Mouse (Mus musculus): ENCODE measurements around the gene Midn.
A peak's percentile ranks its signal among the peaks of the same experiment; 100 is the strongest.

The Midn gene

GRCm38 (mm10) chr10:80172527-80173292, 24.6 kb downstream of the Midn start, which contains the start of gene 1600002K03Rik:
TSS of gene 1600002K03Rik (plus strand) at chr10:80172944.
- peak; percentile 81 to 88 for DNase-seq

DNA sequence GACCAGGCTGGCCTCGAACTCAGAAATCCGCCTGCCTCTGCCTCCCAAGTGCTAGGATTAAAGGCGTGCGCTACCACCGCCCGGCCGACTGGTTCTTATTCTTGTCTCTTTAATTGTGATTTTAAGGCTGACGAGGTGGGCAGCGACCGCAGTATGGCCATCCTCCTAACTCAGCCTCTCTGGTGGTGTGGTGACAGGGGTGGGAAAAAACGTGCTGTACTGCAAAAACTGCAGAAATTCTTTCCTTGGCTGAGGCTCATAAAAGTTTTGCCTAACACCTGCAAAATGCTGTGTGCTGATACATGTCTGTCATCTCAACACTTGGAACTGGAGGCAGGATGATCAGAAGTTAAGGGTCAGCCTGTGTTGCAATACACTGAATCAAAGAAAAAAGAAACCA, 25.3 kb downstream of the Midn start:
- DNase-seq, result no peak

GRCm38 (mm10) chr10:80173955-80174640, 26.0 kb downstream of the Midn start:
- DNase-seq, result no peak

GRCm38 (mm10) chr10:80174705-80175104, 26.6 kb downstream of the Midn start:
- peak in 1 of 2 experiments; percentile 48 for DNase-seq

- DNase-seq, result peak; percentile 54 to 58
Observed at GRCm38 (mm10) chr10:80175536-80176269, 27.6 kb downstream of the Midn start.

DNA sequence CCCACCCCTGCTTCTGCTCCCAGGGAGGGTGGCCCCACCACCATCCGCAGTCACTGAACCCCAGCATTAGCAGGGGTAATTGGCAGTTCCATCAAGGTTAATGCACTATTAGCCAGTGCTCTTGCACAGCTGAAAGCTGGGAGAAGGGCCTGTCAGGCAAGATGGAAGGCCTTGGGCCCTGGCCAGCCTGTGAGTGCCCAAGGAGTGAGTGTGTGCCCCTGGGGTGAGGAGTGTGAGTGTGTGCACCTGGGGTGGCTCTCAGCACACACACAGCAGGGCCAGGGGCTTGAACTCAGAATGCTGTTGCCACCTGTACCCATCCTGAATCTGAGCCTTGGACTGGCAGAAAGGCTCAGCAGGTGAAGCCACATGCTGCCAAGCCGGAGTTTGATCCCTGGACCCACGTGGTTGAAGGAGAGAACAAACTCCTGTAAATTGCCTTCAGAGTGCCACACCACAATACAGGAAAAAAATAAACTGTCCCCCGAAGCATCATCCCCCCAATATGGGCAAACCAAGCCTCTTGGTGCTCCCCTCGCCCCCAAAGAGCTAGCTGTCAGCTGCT, 28.3 kb downstream of the Midn start:
- DNase-seq, result no peak

DNA sequence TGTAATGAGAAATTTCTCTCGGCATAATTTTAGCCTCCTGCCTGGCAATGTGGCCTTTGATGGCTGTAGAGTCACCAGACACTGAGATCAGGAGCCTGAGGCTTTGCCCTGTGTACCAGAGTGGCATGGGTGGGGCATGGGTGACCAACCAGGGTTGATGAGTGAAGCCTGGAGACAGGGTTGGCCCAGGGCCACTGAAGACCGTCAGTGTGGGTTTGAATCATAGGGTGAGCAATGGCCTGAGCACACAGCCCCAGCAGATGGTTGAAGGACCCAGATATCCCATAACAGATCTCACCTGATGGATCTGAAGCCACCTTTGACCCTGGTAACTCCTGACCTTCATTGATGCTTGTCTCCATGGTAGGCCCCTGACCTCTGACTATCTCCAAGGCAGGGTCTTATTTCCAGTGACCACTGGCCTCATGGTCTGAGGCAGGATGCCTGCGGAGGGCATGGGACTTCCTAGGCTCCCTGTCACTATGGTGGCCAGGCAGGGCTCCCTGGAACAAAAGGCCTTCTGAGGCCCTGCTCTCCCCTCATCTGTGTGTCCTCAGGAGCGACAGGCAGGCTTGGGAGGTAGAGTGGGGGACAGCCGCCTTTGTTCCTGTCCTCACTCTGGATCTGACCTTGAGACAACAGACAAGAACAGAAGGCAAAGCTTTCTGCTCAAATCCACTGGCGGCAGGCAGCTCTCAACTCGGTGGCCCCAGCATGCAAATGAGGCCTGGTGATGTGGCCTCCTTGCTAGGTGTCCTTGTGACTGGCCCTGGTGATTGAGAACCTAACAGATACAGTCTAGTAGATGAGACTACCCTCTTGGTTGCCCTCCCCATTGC, 29.6 kb downstream of the Midn start:
- DNase-seq, result no peak

- DNase-seq, result peak; percentile 55 to 65
Observed at GRCm38 (mm10) chr10:80179068-80180051, 31.3 kb downstream of the Midn start, which contains the start of gene Efna2. TSS of gene Efna2 (plus strand) at chr10:80179482.

DNA sequence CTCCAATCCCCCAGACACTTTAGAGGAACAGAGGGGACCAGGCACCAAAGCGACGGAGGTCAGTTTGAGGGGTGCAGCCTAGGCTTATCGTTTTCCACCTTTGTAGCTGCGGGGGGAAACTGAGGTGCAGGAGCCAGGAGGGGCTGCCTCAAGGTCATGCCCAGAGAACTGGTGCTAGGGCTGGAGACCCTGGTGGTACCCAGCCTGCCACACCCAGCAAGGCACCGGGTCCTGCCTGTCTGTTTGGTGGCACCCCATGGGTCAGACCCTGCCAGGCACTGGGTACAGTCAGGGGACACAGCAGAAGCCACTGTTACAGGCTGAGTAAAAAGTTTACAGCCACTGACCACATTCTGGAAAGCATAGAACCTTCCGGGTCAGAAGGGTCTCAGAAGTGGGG, 32.2 kb downstream of the Midn start:
- no peak for DNase-seq

- DNase-seq, result no peak
Observed at GRCm38 (mm10) chr10:80180823-80181222, 32.8 kb downstream of the Midn start.

DNA sequence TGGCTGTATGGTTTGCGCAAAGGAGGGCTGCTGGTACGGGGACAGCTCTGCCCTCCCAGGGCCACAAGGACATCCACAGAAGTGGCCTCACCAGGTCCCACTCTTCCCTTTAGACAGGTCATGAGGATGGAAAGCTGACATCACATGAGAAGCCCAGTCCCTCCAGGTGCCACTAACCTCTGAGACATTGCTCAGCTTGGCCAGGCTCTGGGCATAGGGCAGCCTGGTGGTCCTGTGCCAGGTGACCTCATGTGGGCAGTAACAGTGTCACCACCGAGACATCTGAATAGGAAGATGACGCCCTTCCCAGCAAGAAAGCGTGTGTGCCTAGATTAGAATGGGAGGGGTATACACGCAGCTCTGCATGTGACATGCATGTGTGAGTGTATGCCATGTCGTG, 34.5 kb downstream of the Midn start:
- no peak for DNase-seq

GRCm38 (mm10) chr10:80186649-80187048, 38.6 kb downstream of the Midn start:
- no peak for DNase-seq

DNA sequence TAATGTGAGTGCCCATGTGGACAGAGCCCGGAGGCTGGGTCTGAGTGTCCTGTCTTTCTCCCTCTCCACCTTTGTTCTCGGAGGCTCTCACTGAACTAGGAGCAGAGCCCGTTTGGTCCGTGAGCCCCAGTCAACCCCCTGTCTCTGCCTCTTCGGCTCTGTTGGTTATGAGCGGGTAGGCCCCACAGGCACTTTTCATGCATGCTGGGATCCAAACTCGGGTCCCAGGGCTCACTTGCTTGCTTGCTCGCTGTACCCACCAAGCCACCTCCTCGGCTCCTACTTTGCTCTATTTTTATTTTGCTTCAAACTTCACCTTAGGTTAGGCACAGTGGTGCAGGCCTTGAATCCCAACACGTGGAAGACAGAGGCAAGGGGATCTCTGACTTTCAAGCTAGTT, 39.7 kb downstream of the Midn start:
- DNase-seq, result no peak

DNA sequence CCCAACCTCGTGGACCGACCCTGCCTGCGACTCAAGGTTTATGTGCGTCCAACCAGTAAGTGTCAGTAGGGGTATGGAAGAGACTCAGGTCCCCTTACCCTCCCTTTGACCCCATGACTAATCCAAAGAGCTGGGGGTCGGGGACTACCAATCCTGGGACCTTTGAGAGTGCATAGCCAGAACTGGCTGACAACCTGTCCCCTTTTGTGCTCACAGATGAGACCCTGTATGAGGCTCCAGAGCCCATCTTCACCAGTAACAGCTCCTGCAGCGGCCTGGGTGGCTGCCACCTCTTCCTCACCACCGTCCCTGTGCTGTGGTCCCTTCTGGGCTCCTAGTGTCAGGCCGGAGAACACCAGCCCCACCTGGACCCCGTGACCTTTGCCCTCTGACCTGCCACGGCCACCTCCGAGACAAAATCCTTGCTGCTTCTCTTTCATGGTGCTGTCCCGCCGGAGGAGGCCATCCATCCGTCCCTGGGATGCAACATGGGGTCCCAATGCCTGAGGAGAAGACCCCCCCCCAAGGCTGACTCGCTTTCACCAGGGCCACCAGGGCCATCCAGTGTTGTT, 40.5 kb downstream of the Midn start:
- DNase-seq, result no peak

- DNase-seq, result no peak
Observed at GRCm38 (mm10) chr10:80189999-80190398, 41.9 kb downstream of the Midn start.

DNA sequence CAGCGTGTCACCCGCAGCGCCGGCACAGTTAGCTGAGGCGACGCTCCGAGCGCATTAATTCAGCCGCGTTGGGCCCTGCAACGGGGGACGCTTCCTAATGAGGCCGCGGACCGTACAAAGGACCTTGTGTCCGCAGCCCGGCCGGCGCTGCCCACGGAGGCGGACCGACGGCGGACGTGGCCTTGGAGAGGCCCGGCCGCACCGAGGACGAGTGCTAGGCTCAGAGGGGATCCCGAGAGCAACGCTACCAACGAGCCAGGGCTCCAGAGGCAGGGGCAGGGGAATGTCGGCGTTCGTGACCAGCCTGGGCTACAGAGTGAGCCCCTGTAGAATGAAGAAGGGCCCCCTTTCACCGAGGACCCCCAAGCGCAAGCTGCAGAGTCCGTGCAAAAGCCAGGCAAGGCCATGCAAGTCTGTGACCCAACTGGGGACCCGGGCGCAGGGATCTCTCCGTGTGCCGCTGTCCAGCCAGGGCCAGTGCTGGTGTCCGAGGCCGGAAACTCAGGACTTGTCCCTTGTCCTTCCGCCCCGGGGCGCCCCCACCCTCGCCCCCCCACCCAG, 42.5 kb downstream of the Midn start:
- DNase-seq, result no peak

- DNase-seq, result no peak
Observed at GRCm38 (mm10) chr10:80193976-80194375, 45.9 kb downstream of the Midn start.

- DNase-seq, result no peak
Observed at GRCm38 (mm10) chr10:80194441-80194840, 46.4 kb downstream of the Midn start.

DNA sequence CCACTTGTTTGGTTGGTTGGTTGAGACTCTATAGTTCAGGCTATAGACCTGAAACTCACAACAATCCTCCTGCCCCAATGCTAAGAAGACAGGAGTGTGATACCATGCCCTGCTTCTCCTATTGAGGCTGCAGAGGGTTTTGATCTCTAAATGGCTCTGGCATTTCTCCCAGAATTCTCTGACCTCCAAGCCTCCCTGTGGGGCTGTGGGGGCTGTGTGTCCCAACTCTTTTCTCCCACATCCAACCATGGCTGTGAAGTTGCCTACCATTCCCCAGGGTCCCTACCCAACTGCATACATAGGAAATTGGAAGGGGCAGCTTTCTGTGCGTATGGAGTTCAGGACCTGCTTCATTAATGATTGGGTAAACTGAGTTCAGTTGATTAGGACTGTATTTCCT, 48.1 kb downstream of the Midn start:
- DNase-seq, result no peak

Data from cerebellum, postnatal 36 days (tissue).